Mouse (Mus musculus) bone marrow, adult 2 months (tissue): ENCODE measurements around the gene Trim16.

Experiments
- CTCF ChIP-seq: fragments of 200-500 bp; IDR thresholded peaks from 2 replicates; pipeline ENCODE4 v1.5.1; 2011; ENCODE audit warnings: low read length, control low read depth; ENCODE audit not compliant: control insufficient read depth, insufficient read depth
- POLR2A ChIP-seq: fragments of 200-500 bp; IDR thresholded peaks from 2 replicates; pipeline ENCODE4 v1.6.1; 2011; ENCODE audit warnings: low read depth, mild to moderate bottlenecking, control low read depth, low read length, borderline replicate concordance; ENCODE audit not compliant: control insufficient read depth

GRCm38 (mm10) chr11:62883407-62883806, 63.4 kb downstream of the Trim16 start:
- TF ChIP-seq POLR2A (no peak), CTCF (no peak)
